Mouse (Mus musculus) macrophage (primary cell): ENCODE measurements around the gene Dnajb2. TPM values are rescaled to one million over a fixed set of nuclear protein-coding genes. Genes with fewer than 3 reads are reported as not detected.
A peak's percentile ranks its signal among the peaks of the same experiment; 100 is the strongest.

Experiments
- H3K27ac ChIP-seq: fragments of 350-480 bp; formaldehyde crosslinking; 2 replicates; pipeline ENCODE4 v1.9.0; 2021
- H3K36me3 ChIP-seq: fragments of 350-480 bp; formaldehyde crosslinking; 2 replicates; pipeline ENCODE4 v1.9.0; 2021; ENCODE audit errors: inconsistent target
- H3K4me3 ChIP-seq: fragments of 350-480 bp; formaldehyde crosslinking; 2 replicates; pipeline ENCODE4 v1.9.0; 2021; ENCODE audit errors: inconsistent target
- H3K79me2 ChIP-seq: fragments of 350-480 bp; formaldehyde crosslinking; 2 replicates; pipeline ENCODE4 v1.9.0; 2021; ENCODE audit errors: inconsistent target
- WGBS: methylation state at CpG from one replicate; pipeline ENCODE4 v1.1.7; 2026; ENCODE audit warnings: inconsistent platforms; ENCODE audit not compliant: missing documents; 5-methylcytosine and 5-hydroxymethylcytosine counted together
- polyA plus RNA-seq: library from polyadenylated mRNA; stranded (reverse); fragments of 250-400 nt; gene quantifications from 3 replicates; pipeline ENCODE4 v1.2.4, GENCODE M21; 2018; ENCODE audit warnings: inconsistent platforms
- total RNA-seq, 78 experiments: library from RNA; depleted of rRNA; stranded (reverse); fragments of 250-400 nt; gene quantifications; 1 replicate in 9 of 78; 2 replicates in 24 of 78; 3 replicates in 43 of 78; 4 replicates in 2 of 78; pipeline ENCODE4 v1.2.4; 2018; ENCODE audit warnings: inconsistent platforms in 56 of 78

Gene Dnajb2
- 100 to 1,000 TPM in 9 of 26 experiments, 10 to 100 TPM in 17; 21.8 to 322 (median 53.9) TPM for total RNA-seq (2018; cell fraction: chromatin; rRNA removed)
- 10 to 100 TPM in 22 of 26 experiments, 1 to 10 TPM in 4; 8.1 to 45.5 (median 12.6) TPM for total RNA-seq (2018; cell fraction: cytosol; rRNA removed)
- 100 to 1,000 TPM in 5 of 26 experiments, 10 to 100 TPM in 21; 13.8 to 164 (median 33.5) TPM for total RNA-seq (2018; cell fraction: nucleus; rRNA removed)
- polyA plus RNA-seq: 9.7 to 10.3 TPM (median 10.1 TPM) in 3 replicates

- 1% methylated on average over 61 of the region's 64 CpGs for WGBS
- no peaks in the 10 kb centered on the region for H3K79me2 ChIP-seq
- H3K27ac ChIP-seq: no peak within 1 kb of the TSS
- no peaks in the 10 kb centered on the region for H3K36me3 ChIP-seq
- H3K4me3 ChIP-seq: peak within 1 kb of the TSS; percentile 41
Measured at GRCm38 (mm10) chr1:75236117-75237050, at the start of gene Dnajb2. Dnajb2 (plus strand) TSS chr1:75236406.

GRCm38 (mm10) chr1:75187126-75187525, 49.1 kb upstream of the Dnajb2 start:
- peaks cover 14% of the 10 kb centered on the region; the same call in 1 of the 2 replicates for H3K79me2 ChIP-seq
- H3K27ac ChIP-seq: no peak overlapping the region
- H3K4me3 ChIP-seq: no peak overlapping the region
- peaks cover 49% of the 10 kb centered on the region for H3K36me3 ChIP-seq

GRCm38 (mm10) chr1:75187914-75188483, 48.2 kb upstream of the Dnajb2 start:
- H3K4me3 ChIP-seq: no peak overlapping the region
- peaks cover 14% of the 10 kb centered on the region; the same call in 1 of the 2 replicates for H3K79me2 ChIP-seq
- H3K27ac ChIP-seq: no peak overlapping the region
- H3K36me3 ChIP-seq: peaks cover 43% of the 10 kb centered on the region
- WGBS: 4% methylated on average over 2 of the region's 2 CpGs

GRCm38 (mm10) chr1:75190577-75190976, 45.6 kb upstream of the Dnajb2 start:
- H3K79me2 ChIP-seq: peaks cover 14% of the 10 kb centered on the region; the same call in 1 of the 2 replicates
- 65% methylated on average over 2 of the region's 2 CpGs for WGBS
- peaks cover 20% of the 10 kb centered on the region for H3K36me3 ChIP-seq
- H3K27ac ChIP-seq: no peak overlapping the region
- H3K4me3 ChIP-seq: peak overlapping the region; percentile 88; the same call in 1 of the 2 replicates

- WGBS: 65% methylated on average over 5 of the region's 5 CpGs
- Histone ChIP-seq H3K4me3 (peak overlapping the region; percentile 88), H3K27ac (no peak overlapping the region), H3K36me3 (peaks cover 20% of the 10 kb centered on the region), H3K79me2 (peaks cover 14% of the 10 kb centered on the region; the same call in 1 of the 2 replicates)
Measured at GRCm38 (mm10) chr1:75191258-75191621, 45.0 kb upstream of the Dnajb2 start.

GRCm38 (mm10) chr1:75191622-75192402, 44.4 kb upstream of the Dnajb2 start, which contains the start of the genes Ankzf1 and Atg9a:
Ankzf1 (plus strand) TSS chr1:75192151.
Atg9a (minus strand) TSS chr1:75192196.
- H3K79me2 ChIP-seq: peaks cover 14% of the 10 kb centered on the region; the same call in 1 of the 2 replicates
- H3K36me3 ChIP-seq: peaks cover 19% of the 10 kb centered on the region; the same call in 1 of the 2 replicates
- WGBS: under 1% methylated on average over 56 of the region's 56 CpGs
- H3K27ac ChIP-seq: peak within 1 kb of the TSS; percentile 85
- peak within 1 kb of the TSS; percentile 88 for H3K4me3 ChIP-seq

- under 1% methylated on average over 19 of the region's 19 CpGs for whole genome bisulfite sequencing
- Histone ChIP-seq H3K27ac (peak overlapping the region; percentile 85), H3K4me3 (peak overlapping the region; percentile 88), H3K79me2 (peaks cover 14% of the 10 kb centered on the region; the same call in 1 of the 2 replicates), H3K36me3 (peaks cover 16% of the 10 kb centered on the region)
Measured at GRCm38 (mm10) chr1:75192452-75192851, 43.8 kb upstream of the Dnajb2 start.

GRCm38 (mm10) chr1:75201236-75201635, 35.0 kb upstream of the Dnajb2 start:
- no peak overlapping the region for H3K4me3 ChIP-seq
- peaks cover 46% of the 10 kb centered on the region for H3K36me3 ChIP-seq
- 92% methylated on average over 1 of the region's 1 CpGs for WGBS

GRCm38 (mm10) chr1:75208967-75209678, 27.1 kb upstream of the Dnajb2 start:
- WGBS: 24% methylated on average over 32 of the region's 34 CpGs
- Histone ChIP-seq H3K4me3 (peak overlapping the region; percentile 78), H3K36me3 (0 out of 2 replicates have a peak, but pooled peaks cover 7% of the 10 kb centered on the region), H3K79me2 (peaks cover 28% of the 10 kb centered on the region), H3K27ac (peak overlapping the region; percentile 38)

More at GRCm38 (mm10) chr1:75201236-75201635, 35.0 kb upstream of the Dnajb2 start:
- Histone ChIP-seq H3K79me2 (no peaks in the 10 kb centered on the region), H3K27ac (no peak overlapping the region)

- Histone ChIP-seq H3K36me3 (peaks cover 12% of the 10 kb centered on the region; the same call in 1 of the 2 replicates), H3K27ac (peak within 1 kb of the TSS; percentile 71), H3K4me3 (peak within 1 kb of the TSS; percentile 78), H3K79me2 (peaks cover 38% of the 10 kb centered on the region)
- 3% methylated on average over 38 of the region's 42 CpGs for WGBS
Measured at GRCm38 (mm10) chr1:75210136-75211087, 25.8 kb upstream of the Dnajb2 start, which contains the start of the genes Glb1l and Stk16. Glb1l (minus strand) TSS chr1:75210813. Stk16 (plus strand) TSS chr1:75210838.

GRCm38 (mm10) chr1:75211141-75211708, 25.0 kb upstream of the Dnajb2 start:
- WGBS: 8% methylated on average over 17 of the region's 17 CpGs
- peaks cover 38% of the 10 kb centered on the region for H3K79me2 ChIP-seq
- H3K27ac ChIP-seq: peak overlapping the region; percentile 71
- peaks cover 20% of the 10 kb centered on the region; the same call in 1 of the 2 replicates for H3K36me3 ChIP-seq
- H3K4me3 ChIP-seq: peak overlapping the region; percentile 78

- WGBS: 52% methylated on average over 4 of the region's 4 CpGs
- Histone ChIP-seq H3K4me3 (no peak overlapping the region), H3K79me2 (peaks cover 43% of the 10 kb centered on the region), H3K27ac (no peak overlapping the region), H3K36me3 (peaks cover 21% of the 10 kb centered on the region; the same call in 1 of the 2 replicates)
Measured at GRCm38 (mm10) chr1:75212542-75212941, 23.7 kb upstream of the Dnajb2 start.
